Mouse (Mus musculus) fat pad, adult 2 months (tissue): ENCODE results near the gene Ppp1r16b.

Experiments
- DNase-seq: peaks from one replicate; pipeline ENCODE4 v3.0.0-alpha.2; 2011; ENCODE audit warnings: low read depth, low spot score; ENCODE audit errors: extremely low read depth

Ppp1r16b gene

GRCm38 (mm10) chr2:158689060-158689459 lies 23.9 kb downstream of the Ppp1r16b start:
- no peak for DNase-seq

- DNase-seq, result no peak
These were observed 24.4 kb downstream of the Ppp1r16b start for GRCm38 (mm10) chr2:158689640-158690039.

- DNase-seq, result no peak
These were observed 24.9 kb downstream of the Ppp1r16b start for GRCm38 (mm10) chr2:158690116-158690515.

GRCm38 (mm10) chr2:158692191-158692590 lies 27.0 kb downstream of the Ppp1r16b start:
- DNase-seq, result no peak

- DNase-seq, result no peak
These were observed 30.6 kb downstream of the Ppp1r16b start for GRCm38 (mm10) chr2:158695811-158696210.

GRCm38 (mm10) chr2:158696451-158696850 lies 31.3 kb downstream of the Ppp1r16b start:
- DNase-seq, result no peak

GRCm38 (mm10) chr2:158699908-158700307 lies 34.7 kb downstream of the Ppp1r16b start:
- no peak for DNase-seq

- DNase-seq, result no peak
These were observed 35.5 kb downstream of the Ppp1r16b start for GRCm38 (mm10) chr2:158700535-158701256.

GRCm38 (mm10) chr2:158701505-158701904 lies 36.3 kb downstream of the Ppp1r16b start:
- DNase-seq, result no peak

GRCm38 (mm10) chr2:158702176-158702575 lies 37.0 kb downstream of the Ppp1r16b start:
- DNase-seq, result no peak

GRCm38 (mm10) chr2:158704720-158705119 lies 39.5 kb downstream of the Ppp1r16b start:
- no peak for DNase-seq

GRCm38 (mm10) chr2:158705529-158705928 lies 40.3 kb downstream of the Ppp1r16b start:
- no peak for DNase-seq

GRCm38 (mm10) chr2:158706704-158707408 lies 41.7 kb downstream of the Ppp1r16b start:
- DNase-seq, result no peak

- DNase-seq, result no peak
These were observed 42.9 kb downstream of the Ppp1r16b start for GRCm38 (mm10) chr2:158708121-158708520.

GRCm38 (mm10) chr2:158711929-158712751 lies 46.9 kb downstream of the Ppp1r16b start:
- DNase-seq, result no peak

- no peak for DNase-seq
These were observed 49.6 kb downstream of the Ppp1r16b start for GRCm38 (mm10) chr2:158714826-158715225.

- DNase-seq, result no peak
These were observed 50.9 kb downstream of the Ppp1r16b start for GRCm38 (mm10) chr2:158716066-158716465.

GRCm38 (mm10) chr2:158717551-158718418 lies 52.6 kb downstream of the Ppp1r16b start:
- DNase-seq, result no peak

- DNase-seq, result no peak
These were observed 53.8 kb downstream of the Ppp1r16b start for GRCm38 (mm10) chr2:158718816-158719549.
